Mouse (Mus musculus) spleen, adult 10 weeks (tissue): ENCODE results near the gene Foxl2. TPM values are rescaled to one million over a fixed set of nuclear protein-coding genes. Genes with fewer than 3 reads are reported as not detected.

ENCODE experiments used
- polyA plus RNA-seq: library from polyadenylated mRNA; stranded (reverse); fragments of 350-450 nt; fragmentation: Illumina TruSeq; extraction: RNeasy Lipid Tissue Mini Kit (QIAGEN cat#74804); gene quantifications from one replicate; pipeline ENCODE4 v1.2.3, GENCODE M21; 2015; ENCODE audit warnings: low replicate concordance; ENCODE audit not compliant: insufficient read depth

Gene Foxl2
- not detected for polyA plus RNA-seq

DNA sequence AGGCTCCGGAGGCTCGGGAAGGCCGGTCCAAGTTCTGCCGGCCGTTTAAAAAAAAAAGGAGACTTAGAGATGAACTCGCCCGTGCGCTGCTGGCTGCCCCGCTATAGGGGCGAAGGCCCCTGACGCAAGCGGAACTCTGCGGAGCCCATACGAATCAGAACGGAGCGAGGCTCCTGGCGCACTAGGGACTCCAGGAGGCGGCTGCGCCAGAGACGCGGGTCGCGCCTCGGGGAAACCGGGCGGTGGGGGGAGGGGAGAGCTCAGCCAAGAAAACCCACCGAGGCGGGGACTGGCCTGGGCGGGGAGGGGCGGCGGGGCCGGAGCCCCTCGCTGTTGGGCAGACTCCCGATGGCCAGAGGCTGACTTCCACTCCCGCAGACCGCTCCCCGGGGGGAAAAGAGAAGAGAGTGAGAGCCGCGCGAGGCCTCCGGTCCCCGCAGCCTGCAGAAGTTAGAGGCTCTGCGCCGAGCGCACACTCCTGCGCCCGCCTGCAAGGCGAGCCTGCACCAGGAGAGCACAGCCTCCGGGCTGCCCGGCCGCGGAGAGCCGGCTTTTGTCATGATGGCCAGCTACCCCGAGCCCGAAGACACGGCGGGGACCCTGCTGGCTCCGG lies at the start of gene Foxl2:
Gene Foxl2, plus strand, starts transcription at position 186 of the 613 bp plus-strand sequence.

DNA sequence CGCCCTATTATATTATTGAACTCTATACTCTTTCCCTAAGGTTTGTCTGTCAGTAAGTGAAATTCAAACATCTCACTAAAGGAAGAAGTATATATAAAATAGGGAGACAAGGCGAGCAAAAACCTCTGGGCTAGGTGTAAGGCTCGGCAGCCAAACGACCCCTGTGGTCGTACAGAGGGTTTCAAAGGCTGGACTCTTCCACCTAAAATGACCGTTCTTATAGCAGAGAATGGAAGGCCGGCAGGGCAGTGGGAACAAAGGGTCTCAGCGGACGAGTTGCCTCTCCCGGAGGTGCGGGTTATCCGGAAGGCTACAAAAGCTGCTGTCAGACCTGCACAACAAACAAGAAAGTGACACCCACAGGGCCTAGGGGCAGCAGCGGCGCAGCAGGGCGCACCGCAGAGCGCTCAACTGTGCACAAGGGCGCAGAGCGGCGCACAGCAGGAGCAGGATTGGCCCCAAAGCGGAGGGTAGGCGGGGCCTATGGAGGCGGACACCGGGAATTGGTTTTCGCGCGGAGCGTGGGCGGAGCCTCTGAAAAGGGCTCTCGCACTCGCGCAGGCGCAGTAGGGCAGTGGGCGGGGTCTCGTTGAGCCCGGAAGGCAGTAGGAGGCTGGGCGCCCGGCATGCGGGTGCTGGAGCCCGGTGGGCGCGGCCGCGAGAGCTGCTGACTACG lies 30.9 kb downstream of the Foxl2 start, which contains the start of gene Faim:
Gene Faim, plus strand, starts transcription at position 574 of the 676 bp plus-strand sequence.

Other genes starting within 250 kb of the Foxl2 start
- not detected for gene Prr23a1, start 112.8 kb upstream of the Foxl2 start, polyA plus RNA-seq
- gene Prr23a2, start 98.8 kb upstream of the Foxl2 start, polyA plus RNA-seq, result not detected
- not detected for gene Prr23a3, start 90.5 kb upstream of the Foxl2 start, polyA plus RNA-seq
- not detected for gene 7420426K07Rik, start 52.2 kb upstream of the Foxl2 start, polyA plus RNA-seq
- gene Faim, start 31.1 kb downstream of the Foxl2 start, polyA plus RNA-seq, result 61.9 TPM
- gene Gm1123, start 80.4 kb downstream of the Foxl2 start, polyA plus RNA-seq, result 0.15 TPM
- 17.3 TPM for gene Pik3cb, start 185.3 kb downstream of the Foxl2 start, polyA plus RNA-seq